Mouse (Mus musculus) erythroblast, embryonic 14.5 days (primary cell): ENCODE data around the gene Pex12. TPM values are rescaled to one million over a fixed set of nuclear protein-coding genes. Genes with fewer than 3 reads are reported as not detected.
"Not testable (repeated sequence)": the region's sequence is repeated elsewhere in the genome, so short reads cannot be mapped to it uniquely, and the experiment has no call there.

Experiments used
- H3K27me3 ChIP-seq: 2 replicates; pipeline ENCODE4 v1.6.1; 2012; ENCODE audit warnings: inconsistent platforms; ENCODE audit not compliant: control insufficient read depth
- H3K36me3 ChIP-seq: 2 replicates; pipeline ENCODE4 v1.6.1; 2012; ENCODE audit warnings: mild to moderate bottlenecking, inconsistent platforms; ENCODE audit not compliant: control insufficient read depth
- H3K4me1 ChIP-seq: 2 replicates; pipeline ENCODE4 v1.6.1; 2012; ENCODE audit warnings: inconsistent platforms; ENCODE audit not compliant: control insufficient read depth
- H3K4me3 ChIP-seq: replicated peaks from 2 replicates; pipeline ENCODE3; 2012; ENCODE audit warnings: moderate library complexity, mild to moderate bottlenecking, inconsistent platforms
- H3K9me3 ChIP-seq: 2 replicates; pipeline ENCODE4 v1.6.1; 2012; ENCODE audit warnings: low read length, inconsistent platforms, mixed read lengths; ENCODE audit not compliant: control insufficient read depth
- GATA1 ChIP-seq: IDR thresholded peaks from 2 replicates; pipeline ENCODE4 v1.6.1; 2012; ENCODE audit warnings: low read length, inconsistent platforms, mixed read lengths
- TAL1 ChIP-seq: IDR thresholded peaks from 3 replicates; pipeline ENCODE4 v1.6.1; 2012; ENCODE audit warnings: low read length, inconsistent platforms, mixed read lengths
- polyA plus RNA-seq: library from polyadenylated mRNA; stranded (reverse); fragments of >175 nt; gene quantifications from 2 replicates; pipeline ENCODE4 v1.2.3, GENCODE M21; 2012

Gene Pex12
- polyA plus RNA-seq, 1 experiment: 0.07 TPM

- no peak overlapping the region for H3K4me3 ChIP-seq
- TF ChIP-seq GATA1 (no peak), TAL1 (no peak)
- no peaks in the 10 kb centered on the region for H3K9me3 ChIP-seq
- H3K36me3 ChIP-seq: peaks cover 83% of the 10 kb centered on the region
- H3K27me3 ChIP-seq: peaks cover 65% of the 10 kb centered on the region
- H3K4me1 ChIP-seq: peaks cover 58% of the 10 kb centered on the region
These were observed 26.1 kb downstream of the Pex12 start for GRCm38 (mm10) chr11:83276251-83276650.

- Histone ChIP-seq H3K27me3 (peaks cover 32% of the 10 kb centered on the region), H3K4me1 (peaks cover 56% of the 10 kb centered on the region), H3K4me3 (peak overlapping the region; percentile 71), H3K36me3 (peaks cover 42% of the 10 kb centered on the region), H3K9me3 (no peaks in the 10 kb centered on the region)
- TF ChIP-seq TAL1 (no peak), GATA1 (no peak)
These were observed 30.2 kb downstream of the Pex12 start for GRCm38 (mm10) chr11:83271951-83272843.

- Histone ChIP-seq H3K27me3 (peaks cover 24% of the 10 kb centered on the region), H3K4me1 (peaks cover 57% of the 10 kb centered on the region), H3K9me3 (no peaks in the 10 kb centered on the region), H3K4me3 (peak overlapping the region; percentile 71), H3K36me3 (peaks cover 34% of the 10 kb centered on the region)
- TF ChIP-seq GATA1: no peak
- TF ChIP-seq TAL1: no peak
These were observed 31.0 kb downstream of the Pex12 start for GRCm38 (mm10) chr11:83271151-83271950.

GRCm38 (mm10) chr11:83270842-83271150 is 31.6 kb downstream of the Pex12 start:
- Histone ChIP-seq H3K4me1 (peaks cover 52% of the 10 kb centered on the region), H3K4me3 (peak overlapping the region; percentile 71), H3K36me3 (peaks cover 28% of the 10 kb centered on the region), H3K9me3 (no peaks in the 10 kb centered on the region), H3K27me3 (peaks cover 18% of the 10 kb centered on the region)
- TF ChIP-seq TAL1 (no peak), GATA1 (no peak)

- H3K36me3 ChIP-seq: peaks cover 36% of the 10 kb centered on the region
- peaks cover 38% of the 10 kb centered on the region for H3K4me1 ChIP-seq
- H3K27me3 ChIP-seq: no peaks in the 10 kb centered on the region
- peak overlapping the region; percentile 36 for H3K4me3 ChIP-seq
- H3K9me3 ChIP-seq: no peaks in the 10 kb centered on the region
- TF ChIP-seq GATA1: no peak
- TF ChIP-seq TAL1: no peak
These were observed 39.2 kb downstream of the Pex12 start for GRCm38 (mm10) chr11:83263146-83263545.

GRCm38 (mm10) chr11:83262673-83263072 is 39.7 kb downstream of the Pex12 start:
- H3K4me1 ChIP-seq: peaks cover 36% of the 10 kb centered on the region
- H3K36me3 ChIP-seq: peaks cover 37% of the 10 kb centered on the region
- peak overlapping the region; percentile 36 for H3K4me3 ChIP-seq
- H3K27me3 ChIP-seq: no peaks in the 10 kb centered on the region
- H3K9me3 ChIP-seq: no peaks in the 10 kb centered on the region
- TF ChIP-seq GATA1: peak; percentile 48; the same call in 1 of the 2 replicates
- TF ChIP-seq TAL1: peak; percentile 77

GRCm38 (mm10) chr11:83257211-83257610 is 45.2 kb downstream of the Pex12 start:
- not testable (repeated sequence) for H3K4me3 ChIP-seq, H3K9me3 ChIP-seq, H3K27me3 ChIP-seq
- H3K4me1 ChIP-seq: peaks cover 11% of the 10 kb centered on the region
- H3K36me3 ChIP-seq: peaks cover 59% of the 10 kb centered on the region

Other genes starting within 250 kb of the Pex12 start
- gene Slfn2, start 237.5 kb downstream of the Pex12 start, polyA plus RNA-seq: not detected in 2 replicates
- gene Slfn1, start 185.7 kb downstream of the Pex12 start, polyA plus RNA-seq: not detected in 2 replicates
- not detected in 2 replicates for gene Slfn4, start 127.4 kb downstream of the Pex12 start, polyA plus RNA-seq
- gene Slfn3, start 111.3 kb downstream of the Pex12 start, polyA plus RNA-seq: not detected in 2 replicates
- 1.0 and 1.1 TPM in 2 replicates for gene Slfn14, start 15.9 kb downstream of the Pex12 start, polyA plus RNA-seq
- 1.3 and 1.5 TPM in 2 replicates for gene Ap2b1, start 3.6 kb downstream of the Pex12 start, polyA plus RNA-seq
- not detected in 2 replicates for gene Rasl10b, start 106.6 kb upstream of the Pex12 start, polyA plus RNA-seq
- not detected in 2 replicates for gene Gas2l2, start 126.9 kb upstream of the Pex12 start, polyA plus RNA-seq
- not detected in 2 replicates for gene 1700020L24Rik, start 135.1 kb upstream of the Pex12 start, polyA plus RNA-seq
- gene Mmp28, start 160.5 kb upstream of the Pex12 start, polyA plus RNA-seq: not detected in 2 replicates
- 21.1 and 21.3 TPM in 2 replicates for gene Taf15, start 170.5 kb upstream of the Pex12 start, polyA plus RNA-seq
- not detected in 2 replicates for gene Heatr9, start 219.6 kb upstream of the Pex12 start, polyA plus RNA-seq
- gene Ccl5, start 227.9 kb upstream of the Pex12 start, polyA plus RNA-seq: not detected in 2 replicates